Mouse (Mus musculus) MEL (cell line): ENCODE measurements at regions not wholly inside any gene's neighbourhood (a gene's known extent, or its start where the extent isn't known, plus 50 kb on each side); places are given as distances from the start of the nearest gene placed in this dataset.

Source experiments
- DNase-seq: peaks from one replicate; pipeline ENCODE4 v3.0.0; 2011; ENCODE audit warnings: low read depth, low spot score
- H3K27ac ChIP-seq: 2 replicates; pipeline ENCODE4 v1.5.1; 2012; ENCODE audit warnings: low read depth, mild to moderate bottlenecking, control low read depth, low read length, moderate library complexity; ENCODE audit not compliant: control insufficient read depth
- H3K27me3 ChIP-seq, 2 experiments: fragments of 150-350 bp in 1 of 2; sonication (generic) in 1 of 2; 2 replicates each; pipeline ENCODE4 v1.6.1; 2012; ENCODE audit warnings: low read length in 2 of 2, mild to moderate bottlenecking in 2 of 2, improper control_type of control experiment in 1 of 2, moderate library complexity in 1 of 2; ENCODE audit not compliant: insufficient read depth in 2 of 2, control insufficient read depth in 1 of 2
- H3K36me3 ChIP-seq, 2 experiments: 2 replicates each; pipeline ENCODE4 v1.6.1; 2012 to 2014; ENCODE audit warnings: low read length in 2 of 2, improper control_type of control experiment in 1 of 2, inconsistent platforms in 1 of 2, mild to moderate bottlenecking in 1 of 2; ENCODE audit not compliant: insufficient read depth in 2 of 2, control insufficient read depth in 1 of 2
- H3K4me1 ChIP-seq, 2 experiments: fragments of 150-350 bp in 1 of 2; sonication (generic) in 1 of 2; 2 replicates each; pipeline ENCODE4 v1.6.1; 2012; ENCODE audit warnings: low read length in 2 of 2, improper control_type of control experiment in 1 of 2, mild to moderate bottlenecking in 1 of 2; ENCODE audit not compliant: insufficient read depth in 2 of 2, control insufficient read depth in 1 of 2
- H3K4me3 ChIP-seq, 2 experiments: fragments of 150-350 bp in 1 of 2; sonication (generic) in 1 of 2; 2 replicates each; pipeline ENCODE4 v1.5.1; 2012; ENCODE audit warnings: low read depth in 2 of 2, low read length in 2 of 2, mild to moderate bottlenecking in 2 of 2, moderate library complexity in 2 of 2, control low read depth in 1 of 2, improper control_type of control experiment in 1 of 2; ENCODE audit not compliant: control insufficient read depth in 1 of 2, insufficient read depth in 1 of 2
- H3K79me2 ChIP-seq: 2 replicates; pipeline ENCODE4 v1.6.1; 2012; ENCODE audit warnings: mild to moderate bottlenecking, low read length, moderate library complexity; ENCODE audit not compliant: control insufficient read depth, poor library complexity, insufficient read depth
- H3K9ac ChIP-seq: 2 replicates; pipeline ENCODE4 v1.6.1; 2012; ENCODE audit warnings: low read depth, mild to moderate bottlenecking, control low read depth, low read length, moderate library complexity; ENCODE audit not compliant: control insufficient read depth, poor library complexity, severe bottlenecking
- H3K9me3 ChIP-seq: fragments of 150-350 bp; sonication (generic); replicated peaks from 2 replicates; pipeline ENCODE4 v1.6.1; 2012; ENCODE audit warnings: mild to moderate bottlenecking, low read length, improper control_type of control experiment, moderate library complexity; ENCODE audit not compliant: insufficient read depth
- ETS1 ChIP-seq: IDR thresholded peaks from 2 replicates; pipeline ENCODE4 v1.6.1; 2012; ENCODE audit warnings: low read depth, mild to moderate bottlenecking, inconsistent platforms, low read length, improper control_type of control experiment, moderate library complexity
- GATA1 ChIP-seq: IDR thresholded peaks from 2 replicates; pipeline ENCODE4 v1.6.1; 2011; ENCODE audit warnings: low read depth, low read length, improper control_type of control experiment
- KAT2A ChIP-seq: conservative IDR thresholded peaks from 2 replicates; pipeline ENCODE4 v1.6.1; 2012; ENCODE audit warnings: low read depth, low read length, improper control_type of control experiment, inconsistent platforms
- NELFE ChIP-seq: IDR thresholded peaks from 2 replicates; pipeline ENCODE4 v1.6.1; 2011; ENCODE audit warnings: low read depth, low read length, improper control_type of control experiment
- NRF1 ChIP-seq: IDR thresholded peaks from 2 replicates; pipeline ENCODE4 v1.6.1; 2014; ENCODE audit warnings: low read depth, mild to moderate bottlenecking, inconsistent platforms, low read length, improper control_type of control experiment, moderate library complexity; ENCODE audit not compliant: poor library complexity, insufficient read depth, severe bottlenecking
- UBTF ChIP-seq: IDR thresholded peaks from 2 replicates; pipeline ENCODE4 v1.6.1; 2012; ENCODE audit warnings: low read depth, mild to moderate bottlenecking, inconsistent platforms, low read length, improper control_type of control experiment, moderate library complexity, borderline replicate concordance; ENCODE audit not compliant: insufficient read depth
- ZKSCAN1 ChIP-seq: IDR thresholded peaks from 2 replicates; pipeline ENCODE4 v1.6.1; 2012; ENCODE audit warnings: low read depth, mild to moderate bottlenecking, inconsistent platforms, low read length, improper control_type of control experiment, moderate library complexity

GRCm38 (mm10) chr10:97423039-97423700, 56.2 kb upstream of the Dcn start:
- H3K27me3 ChIP-seq, result no peaks in the 10 kb centered on the region
- TF ChIP-seq GATA1 (no peak), NRF1 (no peak), NELFE (no peak), ZKSCAN1 (no peak), UBTF (no peak), KAT2A (no peak), ETS1 (no peak)
- no peaks in the 10 kb centered on the region for H3K9me3 ChIP-seq
- no peaks in the 10 kb centered on the region for H3K79me2 ChIP-seq
- no peak for DNase-seq
- H3K4me1 ChIP-seq, result no peaks in the 10 kb centered on the region
- H3K36me3 ChIP-seq, result no peaks in the 10 kb centered on the region
- H3K4me3 ChIP-seq, result no peak overlapping the region
- H3K27ac ChIP-seq, result no peak overlapping the region
- H3K9ac ChIP-seq, result no peak overlapping the region
